Mouse (Mus musculus) adrenal gland, postnatal 14 days (tissue): ENCODE measurements around the gene Vps13d. TPM values are rescaled to one million over a fixed set of nuclear protein-coding genes. Genes with fewer than 3 reads are reported as not detected.

Source experiments
- DNase-seq: peaks from one replicate; pipeline ENCODE4 v3.0.0; 2021; ENCODE audit warnings: mixed read lengths
- total RNA-seq: library from RNA; stranded (reverse); gene quantifications from 2 replicates; pipeline ENCODE4 v1.2.3, GENCODE M21; 2021

Vps13d gene
- total RNA-seq, 1 experiment from 2014 or later: 52.2 TPM

DNA sequence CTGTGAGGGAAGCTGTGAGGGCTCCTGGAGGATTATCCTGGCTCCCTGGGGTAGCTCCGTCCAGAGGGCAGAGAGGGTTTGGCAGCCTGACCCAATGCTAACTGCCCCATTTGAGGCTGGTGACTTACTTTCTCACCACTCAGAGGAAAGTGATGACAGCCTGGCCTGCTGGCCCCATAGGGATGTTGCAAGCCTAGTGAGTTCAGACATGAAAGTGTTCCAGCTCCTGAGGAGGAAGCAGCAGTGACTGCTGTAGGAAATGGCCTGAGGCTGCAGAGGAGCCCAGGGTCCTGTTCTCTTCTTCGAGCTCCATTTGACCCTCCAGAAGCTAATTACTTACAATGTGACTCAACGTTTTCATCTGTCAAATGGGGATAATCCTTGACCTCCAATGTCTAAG is 157.8 kb downstream of the Vps13d start:
- DNase-seq: peak; percentile 50

DNA sequence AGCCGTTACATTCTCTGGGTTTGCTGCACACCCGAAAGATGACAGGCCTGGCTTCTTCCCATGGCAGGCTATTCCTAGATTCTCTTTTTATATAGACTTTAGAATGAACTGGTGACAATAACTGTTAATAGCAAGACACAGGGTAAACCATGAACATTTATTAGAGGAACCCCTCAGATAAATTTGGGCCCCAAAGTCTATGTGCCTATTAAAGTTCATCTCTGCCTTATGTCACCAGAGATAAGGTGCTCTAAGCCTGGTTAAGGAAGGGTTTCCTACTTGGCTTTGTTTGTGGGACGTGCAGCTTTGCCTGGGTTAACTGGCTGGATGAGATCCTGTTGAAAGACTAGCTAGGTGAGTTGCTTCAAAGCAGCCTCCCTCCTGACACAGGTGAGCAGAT is 159.4 kb downstream of the Vps13d start:
- no peak for DNase-seq

DNA sequence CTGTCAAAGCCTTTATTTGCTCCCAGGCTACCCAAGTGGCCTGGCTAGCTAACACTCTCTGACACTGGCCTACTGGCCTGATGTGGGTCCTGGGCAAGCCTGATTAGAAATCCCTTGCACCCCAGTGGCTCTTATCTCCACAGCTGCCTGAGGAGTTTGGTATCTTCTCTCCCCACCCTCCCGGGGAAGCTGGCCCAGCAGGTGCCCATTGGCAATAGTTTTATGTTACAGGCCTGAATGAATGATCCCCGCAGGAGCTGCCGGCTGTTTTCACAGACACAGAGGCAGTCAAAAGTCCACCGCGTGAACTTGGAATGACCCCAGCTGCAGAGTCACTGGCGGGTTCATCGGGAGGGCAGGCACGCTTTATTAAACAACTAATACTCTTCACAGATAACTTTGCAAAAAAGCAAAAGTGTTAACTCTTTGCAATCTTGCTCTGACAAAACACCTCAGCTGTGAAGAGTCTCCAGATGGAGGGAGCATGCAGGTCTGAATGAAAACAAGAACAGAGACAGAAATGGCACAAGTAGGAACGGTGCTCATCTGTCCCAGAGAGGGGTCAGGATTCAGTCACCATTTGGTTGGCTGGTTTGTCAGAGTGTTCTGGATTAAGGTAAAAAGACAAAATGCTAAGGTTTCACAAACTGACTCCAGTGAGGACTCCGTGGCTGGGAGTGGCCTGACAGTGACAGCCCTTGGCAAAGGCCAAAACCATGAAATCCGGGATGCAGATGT is 160.1 kb downstream of the Vps13d start:
- DNase-seq: peak; percentile 33

DNA sequence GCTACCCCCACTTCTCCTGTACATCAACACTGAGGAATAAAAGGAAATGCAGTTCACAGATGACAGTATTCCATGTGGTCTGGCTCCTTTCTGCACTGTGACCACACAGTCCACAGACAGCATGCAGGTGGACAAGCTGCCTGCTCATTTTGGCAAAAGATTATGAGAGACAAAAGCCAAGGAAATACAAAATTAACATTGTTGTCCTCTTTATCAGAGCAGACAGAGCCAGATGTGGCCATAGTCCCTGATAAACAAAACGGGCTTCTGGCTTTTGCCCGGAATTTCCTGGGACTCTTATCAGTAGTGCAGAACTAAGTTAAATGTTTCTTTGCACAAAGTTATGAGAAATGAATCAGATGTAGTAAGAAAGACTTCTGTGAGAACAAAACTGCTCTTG is 161.4 kb downstream of the Vps13d start:
- no peak for DNase-seq

GRCm38 (mm10) chr4:145032637-145033036 is 162.2 kb downstream of the Vps13d start:
- DNase-seq: no peak

GRCm38 (mm10) chr4:145031510-145031909 is 163.3 kb downstream of the Vps13d start:
- no peak for DNase-seq

- peak; percentile 46 for DNase-seq
Measured at GRCm38 (mm10) chr4:145026449-145026851, 168.4 kb downstream of the Vps13d start.

- DNase-seq: peak; percentile 48
Measured at GRCm38 (mm10) chr4:145025409-145025762, 169.4 kb downstream of the Vps13d start.

GRCm38 (mm10) chr4:145024694-145025408 is 170.0 kb downstream of the Vps13d start:
- no peak for DNase-seq

DNA sequence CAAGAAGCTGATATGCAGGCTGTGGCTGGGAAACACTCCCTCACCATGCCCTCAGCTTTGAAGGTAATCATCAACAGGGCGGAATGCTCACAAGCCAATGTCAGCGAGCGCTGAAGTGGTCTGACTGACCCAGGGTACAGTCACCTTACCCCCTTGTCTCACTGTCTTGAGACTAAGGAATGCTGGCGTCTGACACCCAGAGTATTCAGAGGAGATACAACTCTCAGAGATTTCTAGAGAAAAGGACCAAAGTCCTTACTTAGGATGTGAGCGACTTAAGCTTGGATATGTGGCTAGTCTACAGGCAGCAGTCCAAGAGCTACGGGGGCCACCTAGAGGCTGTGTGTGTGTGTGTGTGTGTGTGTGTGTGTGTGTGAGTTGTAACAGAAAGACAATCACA is 170.9 kb downstream of the Vps13d start:
- DNase-seq: no peak

GRCm38 (mm10) chr4:145022815-145023214 is 172.0 kb downstream of the Vps13d start:
- no peak for DNase-seq

- no peak for DNase-seq
Measured at GRCm38 (mm10) chr4:145022211-145022610, 172.6 kb downstream of the Vps13d start.

- no peak for DNase-seq
Measured at GRCm38 (mm10) chr4:145020383-145020782, 174.4 kb downstream of the Vps13d start.

DNA sequence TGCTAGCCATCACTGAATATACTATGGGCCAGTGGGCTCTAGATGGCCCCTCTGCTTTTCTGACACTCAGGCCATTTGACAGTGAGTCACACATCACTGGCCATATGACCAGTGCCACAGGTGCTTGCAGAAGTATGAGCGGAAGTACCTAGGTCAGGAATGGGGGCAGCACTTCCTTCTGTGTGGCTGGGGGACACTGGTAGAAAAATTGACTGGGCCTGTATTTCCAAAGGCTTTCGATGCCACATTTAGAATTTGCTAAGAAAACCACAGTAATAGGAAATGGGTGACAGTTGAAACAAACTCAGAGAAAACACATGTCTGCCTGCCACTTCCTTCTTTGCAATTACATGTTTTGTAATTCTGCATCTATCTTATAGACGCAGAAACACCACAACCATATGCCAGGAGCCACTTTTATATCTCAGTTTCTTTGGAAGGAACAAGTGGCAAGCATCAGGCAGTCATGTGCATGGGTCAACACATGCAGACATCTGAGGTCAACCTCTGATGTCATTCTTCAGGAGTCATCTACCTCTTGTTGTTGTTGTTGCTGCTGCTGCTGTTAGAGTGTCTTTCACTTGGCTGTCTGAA is 175.6 kb downstream of the Vps13d start:
- no peak for DNase-seq

- DNase-seq: peak; percentile 74
Measured at GRCm38 (mm10) chr4:145017745-145018144, 177.1 kb downstream of the Vps13d start.

GRCm38 (mm10) chr4:145016669-145017068 is 178.1 kb downstream of the Vps13d start:
- DNase-seq: peak; percentile 37

DNA sequence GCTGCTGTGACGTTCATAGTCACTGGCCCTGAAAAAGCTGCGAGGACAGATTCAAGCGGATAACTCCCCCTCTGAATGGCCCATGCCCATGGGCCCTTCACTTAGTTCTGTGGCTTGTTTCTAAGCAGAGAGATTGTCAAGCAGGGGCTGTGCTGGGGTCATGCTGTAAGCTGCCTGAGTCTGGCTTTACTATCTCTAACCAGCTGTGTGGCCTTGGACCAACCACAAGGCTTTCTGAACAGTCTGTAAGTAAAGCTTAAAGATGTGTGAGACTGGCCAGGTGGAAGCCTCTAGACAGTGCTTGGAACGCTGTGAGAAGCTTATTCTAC is 180.2 kb downstream of the Vps13d start:
- no peak for DNase-seq

DNA sequence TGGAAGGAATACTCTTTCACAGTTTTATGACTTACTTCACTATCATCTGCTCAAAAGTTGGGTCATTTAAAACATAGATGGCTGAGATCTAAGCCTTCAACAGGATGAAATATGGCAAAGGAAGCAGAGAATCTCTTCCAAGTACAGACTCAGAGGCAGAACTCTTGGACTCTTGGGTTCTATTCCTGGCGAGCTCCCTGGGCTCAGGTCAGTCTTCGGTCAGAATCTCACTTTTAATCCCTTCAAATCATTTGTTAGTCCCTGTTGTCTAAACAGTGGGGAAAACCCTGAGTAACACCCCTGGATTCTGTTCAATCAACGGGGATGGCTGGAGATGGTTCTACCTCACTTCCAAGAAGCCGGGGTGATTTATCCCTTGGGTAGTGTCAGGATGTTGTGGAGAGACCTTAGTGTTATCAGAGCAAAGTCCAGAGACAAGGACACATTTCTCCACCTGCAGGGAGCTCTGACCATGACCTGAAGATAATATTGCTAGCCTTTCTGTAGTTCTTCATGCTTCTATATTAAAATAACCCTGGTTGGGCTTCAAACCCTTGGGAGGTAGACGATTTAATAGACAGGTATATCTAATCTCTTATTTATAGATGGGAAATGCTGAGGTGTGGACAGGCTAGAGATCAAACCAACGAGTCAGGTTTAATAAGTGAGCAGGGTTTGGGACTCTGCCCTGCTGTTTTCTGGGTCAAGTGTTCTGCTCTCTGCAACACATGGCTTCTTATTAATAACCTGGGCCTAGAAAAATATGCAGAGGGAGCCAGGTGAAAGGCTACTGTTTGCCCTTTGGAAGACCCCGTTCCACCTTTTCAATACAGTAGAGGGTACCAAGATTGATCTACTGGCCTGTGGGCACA is 180.8 kb downstream of the Vps13d start:
- no peak for DNase-seq

DNA sequence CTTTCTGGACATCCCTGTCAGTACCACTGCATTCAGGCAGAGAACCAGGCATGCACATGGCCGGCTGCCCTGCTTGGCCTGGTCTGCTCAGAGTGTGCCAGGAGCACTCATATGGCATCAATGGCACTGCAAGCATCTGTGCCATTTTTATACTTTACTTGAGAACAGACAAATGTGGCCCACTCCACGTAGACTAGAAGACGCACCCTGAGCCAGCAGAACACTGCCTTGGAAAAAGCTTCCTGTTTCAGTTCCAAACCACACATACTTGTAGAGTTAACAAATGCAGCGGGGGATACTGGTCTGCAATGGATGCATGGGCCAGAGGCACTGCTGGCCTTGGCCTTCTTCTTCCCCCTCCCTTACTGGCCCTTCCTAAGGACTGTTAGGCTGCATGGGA is 181.6 kb downstream of the Vps13d start:
- DNase-seq: no peak

GRCm38 (mm10) chr4:145011156-145011555 is 183.6 kb downstream of the Vps13d start:
- no peak for DNase-seq

DNA sequence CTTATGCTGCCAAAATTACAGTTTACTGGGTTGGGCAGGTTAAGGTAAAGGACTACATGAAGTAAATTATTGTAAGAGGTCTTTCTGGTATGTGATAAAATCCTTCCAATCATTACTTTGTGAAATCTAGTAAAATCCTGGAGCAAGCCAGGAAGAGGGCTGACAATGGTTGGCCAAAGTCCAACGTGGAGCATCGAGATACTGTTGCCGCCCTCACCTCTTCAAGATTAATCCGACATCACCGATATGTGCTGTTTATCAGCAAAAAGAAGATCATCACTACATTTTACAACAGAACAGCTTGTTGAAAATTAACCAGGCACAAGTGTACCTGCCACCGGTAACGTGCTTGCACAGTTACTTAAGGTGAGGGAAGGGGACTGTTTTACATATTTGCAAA is 184.9 kb downstream of the Vps13d start:
- DNase-seq: no peak

GRCm38 (mm10) chr4:145009437-145009836 is 185.4 kb downstream of the Vps13d start:
- peak; percentile 22 for DNase-seq
